Mouse (Mus musculus) G1E (cell line): ENCODE measurements at regions not wholly inside any gene's neighbourhood (a gene's known extent, or its start where the extent isn't known, plus 50 kb on each side); places are given as distances from the start of the nearest gene placed in this dataset.

Experiments
- ATAC-seq: 2 replicates; pipeline ENCODE4 v1.8.0; 2016; ENCODE audit warnings: mild to moderate bottlenecking; ENCODE audit not compliant: insufficient number of reproducible peaks, poor library complexity, low FRiP score, severe bottlenecking; ENCODE audit errors: extremely low read depth
- DNase-seq: peaks from one replicate; pipeline ENCODE4 v3.0.0; 2012; ENCODE audit warnings: low spot score
- H3K27me3 ChIP-seq: 2 replicates; pipeline ENCODE4 v1.6.1; 2012; ENCODE audit warnings: mild to moderate bottlenecking, low read length, inconsistent platforms; ENCODE audit not compliant: insufficient read depth
- H3K36me3 ChIP-seq: replicated peaks from 2 replicates; pipeline ENCODE3; 2012; ENCODE audit warnings: mild to moderate bottlenecking, inconsistent platforms
- H3K4me1 ChIP-seq: 2 replicates; pipeline ENCODE4 v1.6.1; 2012; ENCODE audit warnings: low read depth, low read length, inconsistent platforms, mixed read lengths; ENCODE audit not compliant: insufficient read depth
- H3K4me3 ChIP-seq: 2 replicates; pipeline ENCODE4 v1.5.1; 2012; ENCODE audit warnings: low read depth, mild to moderate bottlenecking, inconsistent platforms, low read length, moderate library complexity, mixed read lengths
- H3K9me3 ChIP-seq: replicated peaks from 2 replicates; pipeline ENCODE4 v1.6.1; 2012; ENCODE audit warnings: inconsistent platforms
- CTCF ChIP-seq: IDR thresholded peaks from 2 replicates; pipeline ENCODE4 v1.5.1; 2012; ENCODE audit warnings: low read depth, low read length, inconsistent platforms, mixed read lengths
- GATA1 ChIP-seq: IDR thresholded peaks from 2 replicates; pipeline ENCODE4 v1.6.1; 2012; ENCODE audit warnings: borderline replicate concordance, low read length, inconsistent platforms, mixed read lengths
- GATA2 ChIP-seq: IDR thresholded peaks from 2 replicates; pipeline ENCODE4 v1.6.1; 2012; ENCODE audit warnings: low read depth, low read length, inconsistent platforms, borderline replicate concordance
- POLR2AphosphoS5 ChIP-seq: IDR thresholded peaks from 2 replicates; pipeline ENCODE4 v1.6.1; 2012; ENCODE audit warnings: low read depth, low read length, inconsistent platforms; ENCODE audit not compliant: insufficient replicate concordance
- TAL1 ChIP-seq: conservative IDR thresholded peaks from 2 replicates; pipeline ENCODE4 v1.6.1; 2012; ENCODE audit warnings: low read depth, low read length, inconsistent platforms, mixed read lengths

DNA sequence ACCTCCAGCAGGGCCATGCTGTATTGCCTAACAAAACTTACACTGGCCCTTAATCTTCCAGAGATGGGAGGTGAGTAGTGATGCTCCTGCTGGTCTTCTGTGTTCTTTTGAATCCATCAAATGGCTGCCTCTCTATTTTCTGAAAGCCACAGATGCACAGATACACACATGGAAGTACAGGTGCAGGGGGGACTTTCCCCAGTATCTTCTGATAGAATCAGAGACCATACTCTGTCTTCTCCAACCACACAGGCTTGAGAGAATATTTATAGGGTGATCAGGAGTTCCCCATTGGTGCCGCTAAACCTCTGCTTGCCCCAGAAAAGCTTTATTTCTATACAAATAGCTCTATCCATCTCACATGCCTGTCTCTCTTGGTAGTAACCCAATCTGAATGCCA, 133.5 kb upstream of the Tbl1xr1 start:
- no peak for ATAC-seq

GRCm38 (mm10) chr3:21945775-21946174, 130.7 kb upstream of the Tbl1xr1 start:
- Histone ChIP-seq H3K36me3 (no peaks in the 10 kb centered on the region), H3K27me3 (peaks cover 23% of the 10 kb centered on the region), H3K4me3 (no peak overlapping the region), H3K4me1 (peaks cover 30% of the 10 kb centered on the region), H3K9me3 (no peaks in the 10 kb centered on the region)
- ATAC-seq = no peak
- no peak for TF ChIP-seq GATA1
- no peak for DNase-seq

More for the DNA sequence above, 133.5 kb upstream of the Tbl1xr1 start:
- TF ChIP-seq GATA2 (no peak), TAL1 (no peak), CTCF (no peak), POLR2AphosphoS5 (no peak), GATA1 (no peak)
- no peak for DNase-seq
- Histone ChIP-seq H3K9me3 (no peaks in the 10 kb centered on the region), H3K4me1 (peaks cover 19% of the 10 kb centered on the region), H3K4me3 (no peak overlapping the region), H3K36me3 (no peaks in the 10 kb centered on the region), H3K27me3 (peaks cover 20% of the 10 kb centered on the region)

DNA sequence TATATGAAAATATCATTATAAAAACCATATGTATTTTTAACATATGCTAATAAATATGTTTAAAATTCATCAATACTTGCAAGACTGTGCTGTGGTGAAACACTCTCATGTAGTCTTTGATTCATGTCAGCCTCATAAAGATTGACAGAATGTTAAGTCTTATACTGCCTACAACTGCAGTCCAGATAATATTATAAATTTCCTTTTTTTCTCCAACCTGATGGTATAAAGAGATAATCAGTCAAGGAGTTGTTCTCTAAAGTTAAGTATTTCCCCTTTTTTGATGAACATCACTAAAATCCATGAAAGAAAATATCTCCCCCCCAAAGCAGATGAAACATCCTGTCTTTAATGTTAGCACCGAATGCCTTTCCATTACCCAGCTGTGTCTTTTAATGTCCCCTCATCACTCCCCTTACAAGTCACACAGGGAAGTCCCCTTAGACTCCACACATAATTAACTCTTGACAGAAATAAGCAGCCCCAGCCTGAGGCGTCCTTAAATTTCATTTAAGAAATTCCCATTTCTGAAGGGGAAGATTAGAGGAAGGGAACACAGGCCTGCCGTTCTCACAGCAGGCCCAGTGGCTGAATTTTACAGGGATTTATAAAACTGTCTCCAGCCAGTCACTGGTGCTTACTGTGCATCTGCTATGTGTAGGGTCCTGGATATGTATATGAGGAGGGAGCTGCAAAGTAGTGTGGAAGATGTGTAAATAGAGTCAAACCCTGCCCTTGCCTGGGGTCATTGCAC, 129.0 kb upstream of the Tbl1xr1 start:
- TF ChIP-seq GATA2 = no peak
- TF ChIP-seq POLR2AphosphoS5 = no peak
- no peak for TF ChIP-seq GATA1
- TF ChIP-seq CTCF = no peak
- no peak for TF ChIP-seq TAL1
- DNase-seq (no peak), ATAC-seq (no peak)
- H3K4me3 ChIP-seq = no peak overlapping the region
- peaks cover 39% of the 10 kb centered on the region for H3K4me1 ChIP-seq
- peaks cover 28% of the 10 kb centered on the region for H3K27me3 ChIP-seq
- H3K9me3 ChIP-seq = no peaks in the 10 kb centered on the region
- H3K36me3 ChIP-seq = no peaks in the 10 kb centered on the region

DNA sequence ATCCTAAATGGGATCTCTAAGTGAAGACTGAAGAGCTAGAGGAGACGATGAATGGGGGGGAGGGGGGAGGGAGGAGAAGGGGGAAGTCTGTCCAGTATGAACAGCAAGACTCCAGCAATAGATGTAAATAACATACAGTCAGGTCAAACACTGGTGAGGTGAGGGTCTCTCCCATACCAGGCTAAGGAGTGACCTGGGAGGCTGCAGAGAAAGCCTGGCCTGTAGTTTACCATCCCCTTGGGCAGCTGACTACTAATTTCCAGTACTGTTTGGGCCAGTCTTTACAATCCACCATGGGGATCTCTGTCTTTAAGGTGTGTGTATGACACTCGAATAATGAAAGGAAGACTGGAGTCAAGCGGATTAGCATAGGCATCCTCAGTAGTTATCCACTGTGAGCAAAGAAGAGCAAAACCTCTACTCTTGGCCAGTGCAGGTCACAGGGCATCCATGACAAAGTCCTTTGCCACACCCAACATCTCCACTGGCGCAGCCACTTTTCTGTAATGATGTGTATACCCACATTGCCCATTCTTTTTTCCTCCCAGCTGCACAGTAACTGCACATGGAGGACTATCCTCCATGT, 128.3 kb upstream of the Tbl1xr1 start:
- no peak for TF ChIP-seq GATA2
- TF ChIP-seq CTCF = no peak
- no peak for TF ChIP-seq TAL1
- Histone ChIP-seq H3K4me1 (peaks cover 45% of the 10 kb centered on the region), H3K4me3 (no peak overlapping the region), H3K9me3 (no peaks in the 10 kb centered on the region), H3K36me3 (no peaks in the 10 kb centered on the region), H3K27me3 (peaks cover 34% of the 10 kb centered on the region)
- DNase-seq = no peak
- ATAC-seq = no peak

- no peak overlapping the region for H3K4me3 ChIP-seq
- no peak for TF ChIP-seq GATA1
- no peak for TF ChIP-seq TAL1
- no peak for TF ChIP-seq GATA2
- TF ChIP-seq CTCF = no peak
- no peak for TF ChIP-seq POLR2AphosphoS5
- no peak for ATAC-seq
- H3K4me1 ChIP-seq = peaks cover 45% of the 10 kb centered on the region
- no peaks in the 10 kb centered on the region for H3K9me3 ChIP-seq
- DNase-seq = no peak
- no peaks in the 10 kb centered on the region for H3K36me3 ChIP-seq
- peaks cover 32% of the 10 kb centered on the region for H3K27me3 ChIP-seq
Measured at GRCm38 (mm10) chr3:21949459-21949858, 127.0 kb upstream of the Tbl1xr1 start.

GRCm38 (mm10) chr3:21950571-21950970, 125.9 kb upstream of the Tbl1xr1 start:
- Histone ChIP-seq H3K4me1 (peaks cover 46% of the 10 kb centered on the region), H3K36me3 (no peaks in the 10 kb centered on the region), H3K27me3 (peaks cover 28% of the 10 kb centered on the region), H3K4me3 (no peak overlapping the region), H3K9me3 (no peaks in the 10 kb centered on the region)
- ATAC-seq (no peak), DNase-seq (no peak)
- no peak for TF ChIP-seq POLR2AphosphoS5
- no peak for TF ChIP-seq TAL1
- no peak for TF ChIP-seq GATA2
- TF ChIP-seq CTCF = no peak
- TF ChIP-seq GATA1 = no peak

GRCm38 (mm10) chr3:21951446-21952285, 124.8 kb upstream of the Tbl1xr1 start:
- no peaks in the 10 kb centered on the region for H3K36me3 ChIP-seq
- no peak for DNase-seq
- H3K27me3 ChIP-seq = peaks cover 21% of the 10 kb centered on the region
- peaks cover 45% of the 10 kb centered on the region for H3K4me1 ChIP-seq
- no peaks in the 10 kb centered on the region for H3K9me3 ChIP-seq
- no peak overlapping the region for H3K4me3 ChIP-seq
- no peak for ATAC-seq
- no peak for TF ChIP-seq POLR2AphosphoS5
